Mouse (Mus musculus): ENCODE results near the gene Arfgef2. TPM values are rescaled to one million over a fixed set of nuclear protein-coding genes. Genes with fewer than 3 reads are reported as not detected.
A peak's percentile ranks its signal among the peaks of the same experiment; 100 is the strongest.

The Arfgef2 gene
- polyA plus RNA-seq (2015; fragmentation: Nextera tagmentation; extraction: Ambion mirVana) = 6.7 and 6.9 TPM in 2 replicates

DNA sequence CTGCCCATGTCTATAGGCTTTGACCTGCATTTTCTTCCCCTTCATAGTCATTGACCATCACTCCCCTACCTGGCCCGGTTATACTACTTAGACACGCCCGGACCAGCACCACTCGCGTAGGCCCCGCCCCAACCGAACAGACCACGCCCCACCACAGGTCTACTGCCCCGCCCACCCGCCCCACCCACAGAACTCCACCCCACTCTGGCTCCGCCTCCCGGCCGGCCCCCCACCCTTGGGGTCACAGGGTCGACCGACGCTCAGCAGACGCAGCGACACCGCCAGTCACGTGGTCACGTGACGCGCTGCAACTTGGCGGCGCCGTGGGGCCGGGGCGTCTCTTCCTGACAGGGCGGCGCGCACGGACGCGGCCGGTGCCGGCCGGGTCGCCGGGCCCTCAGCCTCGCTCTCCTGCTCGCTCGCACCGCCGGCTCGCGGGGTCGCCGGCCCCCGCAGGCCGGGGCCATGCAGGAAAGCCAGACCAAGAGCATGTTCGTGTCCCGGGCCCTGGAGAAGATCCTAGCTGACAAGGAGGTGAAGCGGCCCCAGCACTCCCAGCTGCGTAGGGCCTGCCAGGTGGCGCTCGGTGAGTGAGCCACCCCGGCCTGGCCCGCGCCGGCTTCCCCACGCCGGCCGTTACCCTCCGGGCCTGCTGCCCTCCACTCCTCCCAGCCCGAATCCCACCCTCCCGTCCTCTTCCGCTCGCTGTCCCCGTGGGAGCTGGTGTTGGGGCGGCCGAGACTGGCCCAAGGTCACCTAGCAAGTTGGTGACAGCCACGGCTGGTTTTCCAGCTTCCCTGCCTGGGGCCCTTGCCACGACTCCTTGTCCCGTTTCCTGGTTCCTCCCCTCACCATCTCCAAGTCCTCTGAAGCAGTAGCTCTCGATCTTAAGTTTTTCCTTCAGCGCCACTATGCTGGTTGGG is at the start of gene Arfgef2:
TSS of gene Arfgef2 (plus strand) at position 339 of the 923 bp plus-strand sequence.
- Histone ChIP-seq H3K4me2 (replicated peaks) (peak within 1 kb of the TSS; percentile 78), H3K9ac (peak within 1 kb of the TSS; percentile 83), H3K9me3 (no peaks in the 10 kb centered on the region), H3K27ac (peak within 1 kb of the TSS; percentile 90), H3K36me3 (no peaks in the 10 kb centered on the region), H3K27me3 (replicated peaks) (no peaks in the 10 kb centered on the region), H3K4me1 (replicated peaks) (peaks cover 7% of the 10 kb centered on the region), H3K4me3 (replicated peaks) (peak within 1 kb of the TSS; percentile 91)
- ATAC-seq = peak; percentile 96
- under 1% methylated on average over 76 of the region's 76 CpGs for WGBS

DNA sequence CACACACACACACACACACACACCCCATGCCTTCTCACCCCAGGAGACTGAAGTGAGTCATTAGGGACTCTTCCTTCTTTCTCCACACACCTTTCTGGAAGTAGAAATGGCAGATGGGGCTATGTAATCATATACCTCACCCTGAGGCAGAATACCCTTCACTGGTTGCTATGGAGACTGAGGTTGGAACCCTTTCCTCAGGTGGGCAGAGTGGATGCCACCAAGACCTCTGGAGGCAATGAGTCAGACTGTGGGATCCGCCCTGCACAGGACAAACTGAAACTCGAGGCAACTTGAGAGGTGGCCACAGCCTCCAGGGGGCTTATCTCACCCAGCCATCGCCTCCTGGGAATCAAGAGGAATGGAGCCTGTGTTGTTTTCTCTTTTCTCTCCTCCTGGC is 47.4 kb upstream of the Arfgef2 start:
- ATAC-seq = no peak
- no peaks in the 10 kb centered on the region for H3K36me3 ChIP-seq
- no peak overlapping the region for H3K4me3 ChIP-seq (replicated peaks)
- H3K27ac ChIP-seq = no peak overlapping the region
- no peaks in the 10 kb centered on the region for H3K4me1 ChIP-seq (replicated peaks)
- no peak overlapping the region for H3K4me2 ChIP-seq (replicated peaks)
- no peaks in the 10 kb centered on the region for H3K9me3 ChIP-seq
- H3K27me3 ChIP-seq (replicated peaks) = no peaks in the 10 kb centered on the region
- H3K9ac ChIP-seq = no peak overlapping the region
- 10% methylated on average over 3 of the region's 3 CpGs for WGBS

GRCm38 (mm10) chr2:166764051-166764450 is 41.3 kb upstream of the Arfgef2 start:
- ATAC-seq = no peak
- no peak overlapping the region for H3K27ac ChIP-seq
- H3K4me1 ChIP-seq (replicated peaks) = no peaks in the 10 kb centered on the region
- H3K9me3 ChIP-seq = no peaks in the 10 kb centered on the region
- H3K27me3 ChIP-seq (replicated peaks) = no peaks in the 10 kb centered on the region
- no peak overlapping the region for H3K4me2 ChIP-seq (replicated peaks)
- no peak overlapping the region for H3K9ac ChIP-seq
- 50% methylated on average over 5 of the region's 5 CpGs for whole genome bisulfite sequencing
- no peak overlapping the region for H3K4me3 ChIP-seq (replicated peaks)
- no peaks in the 10 kb centered on the region for H3K36me3 ChIP-seq

DNA sequence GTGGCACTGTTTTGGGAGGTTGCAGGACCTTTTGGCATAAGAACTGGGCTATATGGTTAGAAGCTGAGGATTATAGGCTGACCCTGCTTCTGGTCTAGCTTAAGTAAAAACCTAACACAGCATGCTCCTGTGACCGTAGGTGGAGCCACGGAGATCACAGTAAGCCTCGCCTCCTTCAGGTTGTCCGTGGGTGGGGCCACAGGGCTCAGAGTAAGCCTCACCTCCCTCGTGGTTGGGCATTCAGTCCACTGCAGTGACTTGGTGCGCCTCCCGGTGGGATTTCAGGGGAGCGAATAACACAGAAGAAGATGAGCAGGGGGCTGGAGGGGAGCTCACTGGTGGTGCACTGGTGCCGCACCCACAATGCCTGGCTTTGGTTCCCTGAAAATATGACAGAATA is 37.8 kb upstream of the Arfgef2 start:
- no peak for ATAC-seq
- no peaks in the 10 kb centered on the region for H3K27me3 ChIP-seq (replicated peaks)
- no peaks in the 10 kb centered on the region for H3K36me3 ChIP-seq
- H3K4me2 ChIP-seq (replicated peaks) = no peak overlapping the region
- no peaks in the 10 kb centered on the region for H3K4me1 ChIP-seq (replicated peaks)
- 73% methylated on average over 9 of the region's 9 CpGs for WGBS
- no peak overlapping the region for H3K9ac ChIP-seq
- H3K9me3 ChIP-seq = no peaks in the 10 kb centered on the region
- H3K27ac ChIP-seq = no peak overlapping the region
- no peak overlapping the region for H3K4me3 ChIP-seq (replicated peaks)

DNA sequence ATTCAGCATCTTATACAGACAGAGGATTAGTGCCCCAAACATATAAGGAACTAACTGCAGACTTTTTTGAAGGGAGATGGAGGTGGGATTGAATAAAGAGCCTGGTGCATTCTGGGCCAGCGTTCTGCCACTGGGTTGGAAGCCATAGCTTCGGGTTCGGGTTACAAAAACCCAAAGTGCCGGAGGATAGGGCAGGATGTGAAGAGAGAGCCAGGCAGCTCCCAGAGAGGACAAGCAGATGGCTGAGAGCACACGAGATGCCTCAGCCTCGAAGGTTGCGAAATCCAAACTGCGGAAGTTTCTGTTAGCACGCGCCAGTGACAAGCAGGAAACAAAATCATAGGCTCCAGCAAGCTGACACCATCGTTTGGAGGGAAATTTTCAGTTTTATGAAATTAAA is 34.0 kb upstream of the Arfgef2 start:
- Histone ChIP-seq H3K27me3 (replicated peaks) (no peaks in the 10 kb centered on the region), H3K4me1 (replicated peaks) (no peaks in the 10 kb centered on the region), H3K9me3 (no peaks in the 10 kb centered on the region), H3K4me2 (replicated peaks) (no peak overlapping the region), H3K36me3 (no peaks in the 10 kb centered on the region), H3K9ac (no peak overlapping the region), H3K4me3 (replicated peaks) (no peak overlapping the region), H3K27ac (no peak overlapping the region)
- ATAC-seq = no peak
- WGBS = 55% methylated on average over 11 of the region's 11 CpGs

GRCm38 (mm10) chr2:166773587-166773986 is 31.8 kb upstream of the Arfgef2 start:
- Histone ChIP-seq H3K9ac (no peak overlapping the region), H3K27me3 (replicated peaks) (no peaks in the 10 kb centered on the region), H3K36me3 (no peaks in the 10 kb centered on the region), H3K4me3 (replicated peaks) (no peak overlapping the region), H3K4me1 (replicated peaks) (no peaks in the 10 kb centered on the region), H3K27ac (no peak overlapping the region), H3K4me2 (replicated peaks) (no peak overlapping the region), H3K9me3 (no peaks in the 10 kb centered on the region)
- no peak for ATAC-seq
- WGBS = 84% methylated on average over 10 of the region's 10 CpGs

DNA sequence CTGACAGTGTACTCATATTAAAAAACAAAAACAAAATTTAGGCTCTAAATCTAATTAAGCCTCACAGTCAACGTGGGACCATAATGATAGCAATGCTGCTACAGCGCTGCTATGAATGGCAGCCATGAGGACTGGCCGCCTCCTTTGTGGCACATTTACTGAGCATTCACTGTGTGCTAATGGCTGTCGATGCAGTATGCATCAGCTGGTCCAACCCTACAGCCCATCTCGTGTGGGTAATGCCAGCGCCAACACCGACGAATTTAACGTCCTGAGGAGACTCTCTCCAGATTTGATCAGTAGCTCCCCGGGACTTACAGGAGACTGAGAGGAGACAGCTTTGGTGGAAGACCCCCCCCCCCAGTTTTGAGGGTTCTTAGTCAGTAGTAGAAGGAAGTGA is 31.1 kb upstream of the Arfgef2 start:
- Histone ChIP-seq H3K9me3 (no peaks in the 10 kb centered on the region), H3K27ac (no peak overlapping the region), H3K4me3 (replicated peaks) (no peak overlapping the region), H3K9ac (no peak overlapping the region), H3K4me2 (replicated peaks) (no peak overlapping the region), H3K36me3 (no peaks in the 10 kb centered on the region), H3K4me1 (replicated peaks) (no peaks in the 10 kb centered on the region), H3K27me3 (replicated peaks) (no peaks in the 10 kb centered on the region)
- 90% methylated on average over 10 of the region's 10 CpGs for WGBS
- no peak for ATAC-seq

GRCm38 (mm10) chr2:166775357-166775893 is 30.0 kb upstream of the Arfgef2 start:
- WGBS = 76% methylated on average over 11 of the region's 11 CpGs
- Histone ChIP-seq H3K4me1 (replicated peaks) (no peaks in the 10 kb centered on the region), H3K4me3 (replicated peaks) (no peak overlapping the region), H3K27me3 (replicated peaks) (no peaks in the 10 kb centered on the region), H3K36me3 (no peaks in the 10 kb centered on the region), H3K9ac (no peak overlapping the region), H3K9me3 (no peaks in the 10 kb centered on the region), H3K4me2 (replicated peaks) (no peak overlapping the region), H3K27ac (no peak overlapping the region)
- no peak for ATAC-seq

GRCm38 (mm10) chr2:166776272-166776671 is 29.1 kb upstream of the Arfgef2 start:
- H3K36me3 ChIP-seq = no peaks in the 10 kb centered on the region
- no peak overlapping the region for H3K4me2 ChIP-seq (replicated peaks)
- ATAC-seq = no peak
- H3K4me1 ChIP-seq (replicated peaks) = no peaks in the 10 kb centered on the region
- H3K4me3 ChIP-seq (replicated peaks) = no peak overlapping the region
- H3K27me3 ChIP-seq (replicated peaks) = no peaks in the 10 kb centered on the region
- no peak overlapping the region for H3K27ac ChIP-seq
- no peaks in the 10 kb centered on the region for H3K9me3 ChIP-seq
- no peak overlapping the region for H3K9ac ChIP-seq
- no CpG with 5 or more reads among the region's 2 CpGs for WGBS

- Histone ChIP-seq H3K9me3 (no peaks in the 10 kb centered on the region), H3K9ac (no peak overlapping the region), H3K36me3 (no peaks in the 10 kb centered on the region), H3K27me3 (replicated peaks) (no peaks in the 10 kb centered on the region), H3K4me1 (replicated peaks) (no peaks in the 10 kb centered on the region), H3K4me3 (replicated peaks) (no peak overlapping the region), H3K27ac (no peak overlapping the region), H3K4me2 (replicated peaks) (no peak overlapping the region)
- WGBS = 79% methylated on average over 8 of the region's 8 CpGs
- ATAC-seq = no peak
Measured at GRCm38 (mm10) chr2:166779956-166780355, 25.4 kb upstream of the Arfgef2 start.

DNA sequence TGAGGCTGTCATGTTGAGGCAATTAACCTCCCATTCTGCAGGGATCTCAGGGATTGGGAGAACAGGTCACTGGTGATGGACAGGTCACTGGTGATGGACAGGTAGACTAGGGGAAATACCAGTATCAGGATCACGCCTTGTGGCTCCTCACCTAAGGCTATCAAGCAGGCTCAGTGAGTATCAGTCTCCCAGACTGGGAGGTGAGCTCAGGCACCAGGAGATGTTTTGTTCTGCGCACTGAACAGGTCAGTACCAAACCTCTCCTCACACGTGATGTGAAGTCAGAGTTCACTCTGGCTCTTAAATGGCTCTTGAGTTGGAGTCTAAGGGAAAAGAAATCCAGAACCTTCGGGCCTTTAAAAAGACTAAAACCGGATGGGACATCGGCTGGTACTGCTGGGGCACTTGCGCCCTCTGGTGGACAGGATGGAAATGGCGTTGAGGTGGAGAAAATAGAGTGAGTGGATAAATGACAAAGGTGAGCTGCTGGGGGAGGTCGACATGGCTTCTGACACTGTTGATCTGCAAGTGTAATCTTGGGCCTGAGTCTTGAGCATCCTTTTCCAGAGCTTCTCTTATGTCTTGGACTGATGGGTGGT is 24.3 kb upstream of the Arfgef2 start:
- H3K36me3 ChIP-seq = no peaks in the 10 kb centered on the region
- no peak overlapping the region for H3K27ac ChIP-seq
- 17% methylated on average over 9 of the region's 9 CpGs for WGBS
- no peak overlapping the region for H3K9ac ChIP-seq
- no peak overlapping the region for H3K4me3 ChIP-seq (replicated peaks)
- H3K9me3 ChIP-seq = no peaks in the 10 kb centered on the region
- H3K4me1 ChIP-seq (replicated peaks) = 0 out of 2 replicates have a peak, but pooled peaks cover 4% of the 10 kb centered on the region
- no peaks in the 10 kb centered on the region for H3K27me3 ChIP-seq (replicated peaks)
- no peak overlapping the region for H3K4me2 ChIP-seq (replicated peaks)
- peak; percentile 40 for ATAC-seq

GRCm38 (mm10) chr2:166784376-166784775 is 21.0 kb upstream of the Arfgef2 start:
- H3K27ac ChIP-seq = no peak overlapping the region
- no peaks in the 10 kb centered on the region for H3K36me3 ChIP-seq
- WGBS = 77% methylated on average over 6 of the region's 6 CpGs
- ATAC-seq = no peak
- H3K4me3 ChIP-seq (replicated peaks) = no peak overlapping the region
- no peak overlapping the region for H3K4me2 ChIP-seq (replicated peaks)
- H3K4me1 ChIP-seq (replicated peaks) = 0 out of 2 replicates have a peak, but pooled peaks cover 8% of the 10 kb centered on the region
- no peaks in the 10 kb centered on the region for H3K27me3 ChIP-seq (replicated peaks)
- no peak overlapping the region for H3K9ac ChIP-seq
- no peaks in the 10 kb centered on the region for H3K9me3 ChIP-seq

Data from intestine, embryonic 15.5 days (tissue).